Mouse (Mus musculus) left cerebral cortex, adult 11 months (tissue): ENCODE measurements around the gene Anapc2.

ENCODE experiments used
- DNase-seq: peaks from one replicate; pipeline ENCODE4 v3.0.0; 2022; ENCODE audit warnings: low spot score

The Anapc2 gene

GRCm38 (mm10) chr2:25267746-25268309, 4.5 kb upstream of the Anapc2 start:
- no peak for DNase-seq

- DNase-seq, result no peak
Observed at GRCm38 (mm10) chr2:25272515-25272914, 237 bp downstream of the Anapc2 start.

- no peak for DNase-seq
Observed at GRCm38 (mm10) chr2:25273010-25273409, 732 bp downstream of the Anapc2 start.

GRCm38 (mm10) chr2:25278928-25279882, 6.9 kb downstream of the Anapc2 start:
- DNase-seq, result no peak

- DNase-seq, result no peak
Observed at GRCm38 (mm10) chr2:25285551-25285950, 13.3 kb downstream of the Anapc2 start.

- no peak for DNase-seq
Observed at GRCm38 (mm10) chr2:25286314-25286713, 14.0 kb downstream of the Anapc2 start.

GRCm38 (mm10) chr2:25286837-25287636, 14.8 kb downstream of the Anapc2 start:
- no peak for DNase-seq

- no peak for DNase-seq
Observed at GRCm38 (mm10) chr2:25287927-25288649, 15.8 kb downstream of the Anapc2 start, which contains the start of gene Tmem210. TSS of gene Tmem210 (plus strand) at chr2:25288145.

GRCm38 (mm10) chr2:25288734-25289345, 16.6 kb downstream of the Anapc2 start:
- DNase-seq, result no peak

- DNase-seq, result no peak
Observed at GRCm38 (mm10) chr2:25289651-25290050, 17.4 kb downstream of the Anapc2 start, which contains the start of gene Lrrc26. TSS of gene Lrrc26 (plus strand) at chr2:25289915.

- DNase-seq, result no peak
Observed at GRCm38 (mm10) chr2:25290101-25290815, 18.0 kb downstream of the Anapc2 start.

GRCm38 (mm10) chr2:25290816-25291130, 18.5 kb downstream of the Anapc2 start:
- no peak for DNase-seq

GRCm38 (mm10) chr2:25291184-25292053, 19.1 kb downstream of the Anapc2 start:
- no peak for DNase-seq

- DNase-seq, result no peak
Observed at GRCm38 (mm10) chr2:25292054-25292544, 19.8 kb downstream of the Anapc2 start.

GRCm38 (mm10) chr2:25292856-25293255, 20.6 kb downstream of the Anapc2 start:
- no peak for DNase-seq

- DNase-seq, result no peak
Observed at GRCm38 (mm10) chr2:25293706-25294105, 21.4 kb downstream of the Anapc2 start.

GRCm38 (mm10) chr2:25297093-25297492, 24.8 kb downstream of the Anapc2 start:
- DNase-seq, result no peak

GRCm38 (mm10) chr2:25298046-25298445, 25.8 kb downstream of the Anapc2 start:
- no peak for DNase-seq

GRCm38 (mm10) chr2:25303452-25303851, 31.2 kb downstream of the Anapc2 start:
- no peak for DNase-seq
